In genomic region chr7:123455088-123455487, GRCm38 (mm10) we compare ENCODE assay signal across 15 mouse cellular contexts. TPM values are rescaled to one million over a fixed set of nuclear protein-coding genes. Genes with fewer than 3 reads are reported as not detected.
"Had no signal": no experiment of that assay in that cellular context is flagged by ENCODE, and none has a peak within 500 bp of the region (broad histone marks: within the 10 kb centered on the region; RNA-seq: fewer than 3 reads in every experiment).

No protein-coding gene starts in this region.

- H3K4me1 ChIP-seq: limb, embryonic 12.5 days; midbrain, embryonic 12.5 days; neural tube, embryonic 13.5 days had no signal

- H3K4me3 ChIP-seq: kidney, embryonic 15.5 days; left cerebral cortex, adult 2 months; limb, embryonic 12.5 days; midbrain, embryonic 12.5 days; neural tube, embryonic 13.5 days had no signal

- H3K9me3 ChIP-seq: kidney, embryonic 15.5 days; limb, embryonic 12.5 days; midbrain, embryonic 12.5 days; neural tube, embryonic 13.5 days had no signal

- H3K27me3 ChIP-seq: kidney, embryonic 15.5 days; limb, embryonic 12.5 days; midbrain, embryonic 12.5 days; neural tube, embryonic 13.5 days had no signal

- H3K9ac ChIP-seq: kidney, embryonic 15.5 days; limb, embryonic 12.5 days; midbrain, embryonic 12.5 days; neural tube, embryonic 13.5 days had no signal

- H3K4me2 ChIP-seq: kidney, embryonic 15.5 days; limb, embryonic 12.5 days; midbrain, embryonic 12.5 days; neural tube, embryonic 13.5 days had no signal

- ATAC-seq: midbrain, embryonic 16.5 days had no signal

- DNase-seq: kidney, postnatal 14 days; liver; thymus, postnatal 4 days had no signal

- H3K36me3 ChIP-seq: kidney, embryonic 15.5 days; limb, embryonic 12.5 days; midbrain, embryonic 12.5 days; neural tube, embryonic 13.5 days had no signal

- H3K27ac ChIP-seq: kidney, embryonic 15.5 days; left cerebral cortex, adult 2 months; limb, embryonic 12.5 days; midbrain, embryonic 12.5 days; neural tube, embryonic 13.5 days; stomach, postnatal 0 days had no signal

RNA-seq across cellular contexts. Expression of gene Aqp8, which starts 7.0 kb away (rescaled TPM):
- total RNA-seq: layer of hippocampus, adult 8-10 months; layer of hippocampus, postnatal 14 days; left cerebral cortex, adult 2 months; left cerebral cortex, postnatal 14 days; megakaryocyte-erythroid progenitor cell, adult 5-6 weeks had no signal
- polyA plus RNA-seq: large intestine, adult 2 months; midbrain, embryonic 16.5 days; neural tube, embryonic 13.5 days had no signal

RNA-seq across cellular contexts. Expression of gene Zkscan2, which starts 45.2 kb away (rescaled TPM):
- total RNA-seq: megakaryocyte-erythroid progenitor cell, adult 5-6 weeks had no signal
